Mouse (Mus musculus): ENCODE measurements around the gene Vsig10.
"Not testable (repeated sequence)": the region's sequence is repeated elsewhere in the genome, so short reads cannot be mapped to it uniquely, and the experiment has no call there.

Vsig10 gene

GRCm38 (mm10) chr5:117318741-117319629 lies at the start of gene Vsig10:
Vsig10 (plus strand) TSS chr5:117319083.
- DNase-seq (ENCODE audit: low spot score in 2 of 2): peak; percentile 18 to 48

DNA sequence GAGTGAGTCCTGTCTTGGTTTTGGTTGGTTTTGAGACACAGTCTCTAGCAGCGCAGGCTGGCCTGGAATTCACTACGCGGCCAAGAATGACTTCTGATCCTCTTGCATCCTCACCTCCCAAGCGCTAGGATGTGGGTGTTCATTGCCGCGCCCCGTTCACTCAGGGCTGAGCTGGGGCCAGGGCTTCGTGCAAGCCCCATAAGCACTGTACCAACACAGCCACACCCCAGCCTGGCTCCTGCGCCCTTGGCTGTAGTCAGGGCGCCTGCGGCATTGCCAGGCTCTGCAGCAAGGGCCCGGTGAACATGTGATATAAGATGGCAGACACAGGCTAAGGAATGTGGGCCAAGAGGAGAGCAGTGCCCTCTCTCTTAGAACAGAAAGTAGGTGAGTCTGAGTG lies 49.5 kb upstream of the Vsig10 start:
- no peak for DNase-seq (ENCODE audit: low spot score in 2 of 2)

DNA sequence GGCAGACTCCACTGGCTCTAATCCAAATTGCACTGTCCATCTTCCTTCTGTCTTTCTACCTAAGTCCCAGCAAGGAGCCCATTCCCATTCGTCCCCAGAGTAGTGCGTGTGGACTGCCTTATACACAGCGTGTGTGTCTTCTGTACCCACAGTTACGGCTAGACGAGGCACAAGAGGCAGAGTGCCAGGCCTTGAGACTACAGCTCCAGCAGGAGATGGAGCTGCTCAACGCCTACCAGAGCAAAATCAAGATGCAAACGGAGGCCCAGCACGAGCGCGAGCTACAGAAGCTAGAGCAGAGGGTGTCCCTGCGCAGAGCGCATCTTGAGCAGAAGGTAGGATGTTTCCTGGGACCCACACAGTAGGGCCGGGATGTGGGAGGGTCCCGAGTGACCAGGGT lies 46.9 kb upstream of the Vsig10 start:
- peak; percentile 70 to 83 for DNase-seq (ENCODE audit: low spot score in 2 of 2)

DNA sequence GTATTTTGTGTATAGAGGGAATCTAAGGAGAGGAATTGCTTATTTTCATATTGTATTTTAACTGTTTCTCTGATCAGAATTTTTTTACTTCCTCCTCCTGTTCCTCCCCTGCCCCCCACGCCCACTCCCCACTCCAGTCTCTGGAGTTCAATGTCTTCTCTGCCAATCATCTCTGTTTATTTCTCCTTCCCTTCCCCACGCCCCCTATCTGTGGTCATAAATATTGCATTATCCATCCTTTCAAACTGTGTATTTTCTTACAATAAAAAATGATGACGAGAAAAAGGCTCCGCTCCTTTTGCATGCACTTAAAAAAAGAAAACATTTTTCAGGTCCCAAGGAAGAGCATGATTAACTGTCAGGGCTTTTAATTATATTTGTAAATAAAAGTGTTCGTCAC lies 44.1 kb upstream of the Vsig10 start:
- DNase-seq (ENCODE audit: low spot score in 2 of 2): no peak

- no peak for DNase-seq (ENCODE audit: low spot score in 2 of 2)
Measured at GRCm38 (mm10) chr5:117277784-117278183, 41.1 kb upstream of the Vsig10 start.

GRCm38 (mm10) chr5:117278809-117279668 lies 39.8 kb upstream of the Vsig10 start:
- DNase-seq (ENCODE audit: low spot score in 2 of 2): no peak

DNA sequence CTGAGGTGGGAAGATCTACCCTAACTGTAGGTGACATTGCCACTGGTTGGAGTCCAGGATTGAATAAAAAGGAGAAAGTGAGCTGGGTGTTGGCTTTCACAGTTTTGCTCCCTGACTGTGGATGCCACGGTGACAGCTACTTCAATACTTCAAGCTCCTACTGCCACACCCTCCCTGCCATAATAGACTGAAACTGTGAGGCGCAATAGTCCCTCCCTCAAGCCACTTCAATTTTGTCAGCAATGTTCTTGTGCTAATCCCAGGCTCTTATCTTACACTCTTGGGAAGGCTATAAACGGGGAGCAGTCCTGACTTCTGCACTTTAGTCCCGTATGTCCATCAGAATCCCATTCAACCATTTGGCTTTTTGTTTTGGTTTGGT lies 39.2 kb upstream of the Vsig10 start:
- DNase-seq (ENCODE audit: low spot score in 2 of 2): no peak

DNA sequence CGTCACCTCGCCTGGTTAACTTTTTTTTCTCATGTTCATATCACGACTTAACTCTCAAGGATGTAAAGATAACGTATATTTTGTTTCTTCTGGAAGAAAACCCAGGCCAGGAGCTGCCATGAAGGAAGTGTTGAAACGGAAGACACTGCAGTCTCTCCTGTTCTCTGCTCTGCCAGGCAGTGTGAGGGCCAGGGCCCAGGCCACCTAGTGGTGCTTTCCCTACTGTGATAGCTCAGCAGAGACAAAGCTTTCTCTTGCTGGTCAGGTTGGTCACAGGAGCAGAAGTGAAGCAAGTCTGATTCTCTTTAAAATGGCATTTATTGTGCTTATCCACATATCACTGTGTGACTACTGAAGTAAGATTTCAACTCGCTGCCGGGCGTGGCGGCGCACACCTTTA lies 37.3 kb upstream of the Vsig10 start:
- no peak for DNase-seq (ENCODE audit: low spot score in 2 of 2)

DNA sequence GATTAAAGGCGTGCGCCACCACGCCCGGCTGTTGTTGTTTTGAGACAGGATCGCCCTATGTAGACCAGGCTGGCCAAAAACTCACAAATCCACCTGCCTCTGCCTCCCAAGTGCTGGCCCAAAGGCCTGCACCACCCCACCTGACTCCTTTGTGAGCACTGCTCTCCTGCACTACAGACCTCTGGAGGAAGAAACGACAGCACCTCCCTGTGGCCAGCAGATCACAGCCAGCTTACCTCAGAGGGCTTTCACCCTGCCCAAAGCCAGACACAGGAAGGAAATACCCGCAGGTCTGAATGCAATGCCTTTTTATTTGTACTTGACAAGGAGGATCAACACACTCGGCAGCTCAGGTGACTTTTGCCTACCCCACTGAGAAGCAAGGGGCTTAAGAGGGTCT lies 36.5 kb upstream of the Vsig10 start:
- DNase-seq (ENCODE audit: low spot score in 2 of 2): no peak

DNA sequence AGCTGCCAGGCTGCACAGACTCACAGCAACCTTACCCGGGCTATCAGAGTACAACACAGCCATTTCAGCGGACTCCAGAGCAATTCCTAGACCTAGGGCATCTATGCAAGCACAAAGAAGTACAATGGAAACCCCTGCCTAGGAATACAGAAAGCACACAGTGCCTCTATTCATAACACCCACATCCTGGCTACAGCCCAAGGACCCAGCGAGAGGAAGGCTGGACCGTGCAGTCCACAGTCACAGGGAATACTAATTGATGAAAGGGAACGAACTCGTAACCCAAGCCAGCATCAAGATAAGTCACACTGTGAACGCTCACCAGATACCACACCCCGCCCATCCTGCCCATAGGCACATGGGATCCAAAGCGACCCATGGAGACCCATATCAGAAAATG lies 34.9 kb upstream of the Vsig10 start:
- peak in 1 of 2 experiments; percentile 49 for DNase-seq (ENCODE audit: low spot score in 2 of 2)

GRCm38 (mm10) chr5:117284682-117285081 lies 34.2 kb upstream of the Vsig10 start:
- DNase-seq (ENCODE audit: low spot score in 2 of 2): no peak

DNA sequence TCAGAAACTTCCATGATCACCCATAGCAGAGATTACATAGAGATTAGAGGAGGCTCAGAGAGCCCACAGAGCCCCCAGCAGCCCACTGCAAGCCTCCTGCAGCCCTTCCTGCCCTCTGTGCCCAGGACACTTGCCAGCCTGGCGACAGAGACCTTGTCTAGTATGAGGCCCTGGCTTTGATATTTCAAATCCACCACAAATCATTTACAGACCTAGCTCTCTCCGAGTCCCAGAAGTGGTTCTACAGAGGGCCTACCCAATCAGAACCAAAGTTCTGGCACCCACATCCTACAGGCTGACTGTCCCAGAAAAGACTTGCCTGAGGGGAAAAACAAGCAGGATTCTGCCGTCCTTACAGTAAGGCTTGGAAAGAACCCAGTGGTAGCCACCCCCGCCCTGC lies 33.6 kb upstream of the Vsig10 start:
- DNase-seq (ENCODE audit: low spot score in 2 of 2): no peak

DNA sequence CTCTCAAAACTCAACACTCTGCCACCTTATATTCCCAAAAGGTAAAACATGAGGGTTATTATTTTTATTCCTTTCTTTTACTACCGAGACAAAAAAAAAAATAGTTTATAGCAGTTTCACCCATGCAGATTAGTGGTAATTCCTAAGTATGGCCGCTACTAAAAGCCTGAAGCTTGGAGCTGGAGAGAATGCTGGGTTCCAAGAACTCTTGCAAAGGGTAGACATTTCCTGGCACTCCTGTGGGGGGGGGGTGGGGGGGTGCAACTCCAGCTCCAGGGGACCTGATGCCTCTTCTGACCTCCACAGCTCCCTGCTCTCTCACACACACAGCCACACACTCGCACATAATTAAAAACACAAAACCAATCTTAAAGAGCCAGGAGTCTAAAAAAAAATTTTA lies 32.6 kb upstream of the Vsig10 start:
- DNase-seq (ENCODE audit: low spot score in 2 of 2): no peak

DNA sequence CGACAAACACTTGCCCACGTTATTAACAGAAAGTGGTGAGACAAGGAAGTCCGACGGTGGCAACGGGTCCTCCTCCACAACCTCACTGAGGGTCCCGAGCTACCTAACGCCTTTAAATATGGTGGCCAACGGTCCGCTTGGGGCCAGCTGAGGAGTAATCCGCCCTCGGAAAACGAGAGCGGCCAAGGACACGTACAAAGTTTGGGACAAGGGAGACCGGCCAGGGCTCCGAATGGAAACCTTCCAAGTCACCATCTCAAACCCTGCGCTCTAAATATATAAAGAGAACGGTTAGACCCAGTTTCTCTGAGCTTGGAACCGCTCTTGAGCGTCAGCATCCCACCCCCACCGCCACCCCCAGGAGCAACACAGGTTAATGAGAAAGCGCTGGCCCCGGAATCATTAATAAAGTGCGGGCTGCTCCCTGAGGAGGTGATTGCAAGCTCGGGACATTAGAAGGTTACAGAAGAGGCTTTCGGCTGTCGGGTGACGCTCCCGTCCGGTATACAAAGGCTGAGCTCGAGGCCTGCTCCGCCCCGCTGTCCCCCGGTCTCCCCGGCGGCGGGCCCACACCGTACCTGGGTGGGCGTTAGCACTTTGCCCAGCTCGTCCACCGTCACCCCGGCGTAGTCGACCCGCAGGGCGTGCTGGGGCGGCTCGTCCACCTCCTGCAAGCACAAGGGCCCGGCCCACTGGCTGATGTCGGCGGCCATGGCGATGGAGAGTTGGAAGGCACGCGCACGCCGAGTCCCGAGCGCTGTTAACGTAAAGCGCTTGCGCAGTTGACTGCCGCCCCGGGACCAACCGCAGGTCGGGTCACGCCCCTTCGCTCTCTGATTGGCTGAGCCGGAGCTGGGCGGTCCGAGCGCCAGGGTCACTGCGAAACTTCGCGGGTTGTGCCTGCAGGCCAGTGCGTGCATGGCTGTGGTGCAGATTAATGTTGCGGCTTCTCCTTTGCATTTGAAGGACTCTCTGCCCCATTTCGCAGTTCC lies 31.8 kb upstream of the Vsig10 start, which contains the start of gene Pebp1:
Pebp1 (minus strand) TSS at position 795 of the 992 bp plus-strand sequence.
- DNase-seq (ENCODE audit: low spot score in 2 of 2): peak; percentile 94 to 95

- no peak for DNase-seq (ENCODE audit: low spot score in 2 of 2)
Measured at GRCm38 (mm10) chr5:117289646-117290045, 29.2 kb upstream of the Vsig10 start.

DNA sequence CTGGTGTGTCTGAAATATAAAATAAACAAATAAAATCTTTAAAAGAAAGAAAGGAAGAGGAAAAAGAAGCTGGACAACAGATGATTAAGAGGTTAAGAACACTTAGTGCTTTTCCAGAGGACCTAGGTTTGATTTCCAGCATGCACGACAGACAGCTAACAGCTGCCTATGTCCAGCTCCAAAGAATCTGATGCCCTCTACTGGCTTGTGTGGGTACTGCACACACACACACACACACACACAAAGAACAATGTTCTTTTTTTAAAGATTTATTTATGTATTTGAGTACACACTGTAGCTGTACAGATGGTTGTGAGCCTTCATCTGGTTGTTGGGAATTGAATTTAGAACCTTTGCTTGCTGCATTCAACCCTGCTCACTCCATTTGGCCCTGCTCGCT lies 28.8 kb upstream of the Vsig10 start:
- DNase-seq (ENCODE audit: low spot score in 2 of 2): no peak

DNA sequence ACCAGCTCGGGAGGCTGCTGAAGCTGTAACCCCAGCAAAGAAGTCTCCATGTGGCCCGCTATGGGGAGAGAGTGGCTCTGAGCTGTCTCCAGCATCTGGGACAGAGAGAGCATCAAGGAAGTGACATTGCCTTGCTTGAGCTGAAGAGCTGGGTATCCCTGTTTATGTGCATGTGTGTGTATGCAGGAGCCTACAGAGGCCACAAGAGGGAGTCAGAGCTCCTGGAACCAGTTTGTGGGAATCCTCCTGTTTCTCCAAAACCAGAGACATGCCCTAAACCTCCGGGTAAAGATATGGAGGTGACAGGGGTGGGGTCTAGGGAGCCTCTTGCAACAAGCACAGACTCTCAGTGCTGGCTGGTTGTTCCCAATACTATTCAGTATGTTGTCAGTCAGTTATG lies 27.6 kb upstream of the Vsig10 start:
- DNase-seq (ENCODE audit: low spot score in 2 of 2): no peak

DNA sequence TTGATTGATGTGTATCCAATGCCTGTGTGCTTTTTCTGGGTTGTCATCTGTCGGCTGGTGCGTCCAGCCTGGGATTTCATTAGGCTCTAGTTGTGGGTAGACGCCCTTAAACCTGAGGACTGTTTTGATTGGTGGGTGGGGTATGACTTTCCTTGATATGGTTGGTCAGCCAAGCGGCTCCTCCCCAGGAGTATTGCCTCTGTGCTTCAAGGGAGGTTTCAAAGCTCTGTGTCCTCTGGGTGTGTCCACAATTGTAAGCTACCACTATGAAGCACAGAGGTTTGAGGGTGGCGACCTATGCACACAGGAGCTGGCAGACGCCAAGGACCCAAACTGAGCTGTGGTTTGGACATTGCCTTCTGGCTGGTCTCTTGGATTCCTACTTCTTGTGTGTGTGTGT lies 26.3 kb upstream of the Vsig10 start:
- no peak for DNase-seq (ENCODE audit: low spot score in 2 of 2)

DNA sequence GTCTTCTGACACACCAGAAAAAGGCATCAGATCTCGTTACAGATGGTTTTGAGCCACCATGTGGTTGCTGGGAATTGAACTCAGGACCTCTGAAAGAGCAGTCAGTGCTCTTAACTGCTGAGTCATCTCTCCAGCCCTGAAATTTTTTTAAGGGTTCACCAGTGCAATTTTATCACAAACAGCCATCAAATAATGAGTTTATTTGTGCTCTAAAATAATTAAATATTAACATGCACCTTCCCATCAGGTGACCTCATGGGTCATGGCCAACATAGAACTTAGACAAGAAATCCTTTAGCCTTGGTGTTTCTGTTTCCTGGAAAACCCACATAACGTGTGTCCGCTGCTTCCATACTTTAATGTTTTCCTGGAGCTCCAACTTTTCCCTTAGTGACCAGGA lies 25.1 kb upstream of the Vsig10 start:
- not testable (repeated sequence) for DNase-seq (ENCODE audit: low spot score in 2 of 2)

DNA sequence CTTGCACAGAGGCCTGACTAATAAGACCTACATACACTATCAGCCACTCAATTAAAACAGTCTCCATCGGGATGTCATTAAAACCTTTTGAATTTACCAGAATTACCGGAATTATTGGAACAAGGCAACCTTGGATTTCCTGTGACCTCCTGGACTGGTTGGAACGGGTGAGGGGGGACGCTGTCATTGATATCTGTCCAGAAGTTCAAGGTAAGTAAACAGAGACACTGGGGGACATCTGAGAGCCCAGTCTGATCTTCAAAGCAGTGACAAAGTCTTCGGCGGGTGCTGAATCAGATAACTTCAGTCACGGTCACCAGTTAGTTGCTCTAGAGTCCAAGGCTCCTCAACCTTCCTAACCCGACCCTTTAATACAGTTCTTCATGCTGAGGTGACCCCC lies 23.9 kb upstream of the Vsig10 start:
- no peak for DNase-seq (ENCODE audit: low spot score in 2 of 2)

DNA sequence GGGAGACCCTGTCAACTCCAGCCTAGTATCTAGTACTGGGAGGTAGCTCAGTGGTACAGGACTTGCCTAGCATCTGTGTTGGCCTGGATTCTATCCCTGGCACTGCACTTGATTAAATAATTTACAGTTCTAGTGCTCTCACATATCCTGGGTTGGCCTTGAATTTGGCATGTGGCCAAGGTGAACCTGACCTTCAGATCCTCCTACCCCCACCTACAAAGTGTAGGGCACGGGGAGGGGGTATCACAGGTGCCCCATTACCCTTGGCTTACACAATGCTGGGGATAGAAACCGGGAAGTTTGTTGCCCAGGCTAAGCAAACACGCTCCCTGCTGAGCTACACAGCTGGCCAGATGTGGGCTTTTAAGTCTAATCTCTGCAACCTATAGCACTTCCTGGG lies 16.0 kb upstream of the Vsig10 start:
- no peak for DNase-seq (ENCODE audit: low spot score in 2 of 2)
